In genomic region chr7:29503616-29504015, GRCm38 (mm10) we compare ENCODE assay signal across 18 mouse cellular contexts. TPM values are rescaled to one million over a fixed set of nuclear protein-coding genes. Genes with fewer than 3 reads are reported as not detected.
DNase-seq lines count a peak whose midpoint lies in the region; ATAC-seq and TF ChIP-seq lines count a peak whose summit lies in the region.
"Had no signal": no experiment of that assay in that cellular context is flagged by ENCODE, and none has a peak within 500 bp of the region (broad histone marks: within the 10 kb centered on the region; RNA-seq: fewer than 3 reads in every experiment).

No protein-coding gene starts in this region.

- no peak overlapping the region for H3K4me3 ChIP-seq in lung, postnatal 0 days (ENCODE audit: low read depth, low read length)
- no peak overlapping the region for H3K4me3 ChIP-seq in kidney, adult 2 months (ENCODE audit: insufficient read depth, low read depth, low read length)
- H3K4me3 ChIP-seq in stomach, embryonic 15.5 days (replicated peaks), result no peak overlapping the region
- H3K4me3 ChIP-seq in hindbrain, embryonic 10.5 days, result no peak overlapping the region
- H3K4me3 ChIP-seq: heart, adult 2 months; hindbrain, embryonic 12.5 days; left cerebral cortex, adult 2 months; myocyte had no signal

- no peak for ATAC-seq in lung, postnatal 0 days
- no peak for ATAC-seq in stomach, embryonic 15.5 days (ENCODE audit: insufficient read depth, low FRiP score, low read depth)
- ATAC-seq: CD4-positive, CD25-positive, alpha-beta regulatory T cell, adult 4 months; forebrain, embryonic 14.5 days had no signal

- TF ChIP-seq CTCF in lung, postnatal 0 days (IDR thresholded peaks at IDR 0.05), result no peak
- no peak for TF ChIP-seq CTCF in kidney, adult 2 months (conservative IDR thresholded peaks at IDR 0.05; ENCODE audit: insufficient read depth, insufficient read length, low read depth, low read length)

- no peaks in the 10 kb centered on the region for H3K27me3 ChIP-seq in lung, postnatal 0 days (replicated peaks; ENCODE audit: insufficient read depth, low read length)
- no peaks in the 10 kb centered on the region for H3K27me3 ChIP-seq in kidney, adult 2 months (replicated peaks; ENCODE audit: control insufficient read depth, insufficient read depth, low read length)
- H3K27me3 ChIP-seq in stomach, embryonic 15.5 days (replicated peaks), result no peaks in the 10 kb centered on the region
- H3K27me3 ChIP-seq in hindbrain, embryonic 10.5 days (ENCODE audit: insufficient read depth, poor library complexity, severe bottlenecking), result no peaks in the 10 kb centered on the region
- H3K27me3 ChIP-seq: hindbrain, embryonic 12.5 days had no signal

- H3K9me3 ChIP-seq in lung, postnatal 0 days (ENCODE audit: low read length), result no peaks in the 10 kb centered on the region
- H3K9me3 ChIP-seq in stomach, embryonic 15.5 days, result no peaks in the 10 kb centered on the region
- no peaks in the 10 kb centered on the region for H3K9me3 ChIP-seq in hindbrain, embryonic 10.5 days
- H3K9me3 ChIP-seq: hindbrain, embryonic 12.5 days had no signal

- 0 out of 2 replicates have a peak overlapping the region, but pooled peaks have one; percentile 33 for H3K4me2 ChIP-seq in lung, postnatal 0 days (replicated peaks; ENCODE audit: low read depth, low read length)
- peak overlapping the region; percentile 48; the same call in 1 of the 2 replicates for H3K4me2 ChIP-seq in stomach, embryonic 15.5 days
- H3K4me2 ChIP-seq: hindbrain, embryonic 12.5 days; midbrain, embryonic 11.5 days had no signal

- no peak for DNase-seq in lung, postnatal 0 days (ENCODE audit: low spot score)
- no peak for DNase-seq in lung, postnatal 10 days
- DNase-seq in kidney, adult 2 months, result peak; percentile 62
- peak; percentile 52 for DNase-seq in kidney, postnatal 14 days
- no peak for DNase-seq in embryo, embryonic 10.5 days (ENCODE audit: low spot score)
- DNase-seq in ovary, postnatal 14 days (ENCODE audit: low spot score), result no peak
- DNase-seq in hindbrain, embryonic 10.5 days (ENCODE audit: low spot score), result no peak
- DNase-seq: adrenal gland, postnatal 14 days; cerebellum, adult 9-10 months; embryo, embryonic 11 days; heart, adult 2 months had no signal

- 65% methylated on average over 6 of the region's 6 CpGs for WGBS in lung, postnatal 0 days
- 44% methylated on average over 6 of the region's 6 CpGs for WGBS in kidney, adult 2 months
- 62% methylated on average over 6 of the region's 6 CpGs for WGBS in stomach, embryonic 15.5 days
- WGBS in hindbrain, embryonic 10.5 days, result 58% methylated on average over 6 of the region's 6 CpGs

- TF ChIP-seq EP300 in lung, postnatal 0 days (IDR thresholded peaks at IDR 0.05), result no peak

- peak overlapping the region; percentile 68 for H3K27ac ChIP-seq in lung, postnatal 0 days (ENCODE audit: low read length)
- peak overlapping the region; percentile 59 for H3K27ac ChIP-seq in kidney, adult 2 months (ENCODE audit: insufficient read depth, low read depth, low read length)
- H3K27ac ChIP-seq in stomach, embryonic 15.5 days, result peak overlapping the region; percentile 92
- no peak overlapping the region for H3K27ac ChIP-seq in hindbrain, embryonic 10.5 days
- H3K27ac ChIP-seq: heart, adult 2 months; hindbrain, embryonic 12.5 days; left cerebral cortex, adult 2 months had no signal

- TF ChIP-seq POLR2A in kidney, adult 2 months (IDR thresholded peaks at IDR 0.05; ENCODE audit: low read depth, low read length), result no peak

- H3K36me3 ChIP-seq in lung, postnatal 0 days (ENCODE audit: insufficient read depth, low read length), result no peaks in the 10 kb centered on the region
- no peaks in the 10 kb centered on the region for H3K36me3 ChIP-seq in kidney, adult 2 months (ENCODE audit: control insufficient read depth, insufficient read depth, low read length)
- H3K36me3 ChIP-seq in stomach, embryonic 15.5 days, result no peaks in the 10 kb centered on the region; the same call in 1 of the 2 replicates
- 0 out of 2 replicates have a peak, but pooled peaks cover 3% of the 10 kb centered on the region for H3K36me3 ChIP-seq in hindbrain, embryonic 10.5 days
- H3K36me3 ChIP-seq: hindbrain, embryonic 12.5 days had no signal

- H3K9ac ChIP-seq in lung, postnatal 0 days (replicated peaks; ENCODE audit: low read depth), result no peak overlapping the region
- H3K9ac ChIP-seq in stomach, embryonic 15.5 days, result no peak overlapping the region
- H3K9ac ChIP-seq: hindbrain, embryonic 12.5 days had no signal

- H3K4me1 ChIP-seq in lung, postnatal 0 days (ENCODE audit: insufficient read depth, low read depth, low read length), result no peaks in the 10 kb centered on the region; the same call in 1 of the 2 replicates
- H3K4me1 ChIP-seq in kidney, adult 2 months (ENCODE audit: control insufficient read depth, insufficient read depth, low read length), result peaks cover 22% of the 10 kb centered on the region
- peaks cover 23% of the 10 kb centered on the region for H3K4me1 ChIP-seq in stomach, embryonic 15.5 days
- peaks cover 40% of the 10 kb centered on the region for H3K4me1 ChIP-seq in hindbrain, embryonic 10.5 days (replicated peaks)

RNA-seq across cellular contexts. Expression of gene Sipa1l3, which starts 14.8 kb away (rescaled TPM):
- polyA plus RNA-seq in lung, postnatal 0 days (2015; fragmentation: Nextera tagmentation; extraction: Ambion mirVana), result 17.7 and 18.5 TPM in 2 replicates
- polyA plus RNA-seq in kidney, adult 2 months (2012; rRNA removed), result 44.6 and 51.0 TPM in 2 replicates
- polyA plus RNA-seq in stomach, embryonic 15.5 days (2015; fragmentation: Nextera tagmentation; extraction: Ambion mirVana), result 22.0 and 31.3 TPM in 2 replicates
- 8.1 and 9.7 TPM in 2 replicates for polyA plus RNA-seq in hindbrain, embryonic 10.5 days (2016; fragmentation: Nextera tagmentation; extraction: Ambion mirVana)

Comparison
In these comparisons a context has a peak if more than half of its experiments do, and no peak if none do; other contexts are left out.
1. DNase-seq: peak in kidney, adult 2 months (single experiment) and kidney, postnatal 14 days (single experiment); none in lung, postnatal 0 days (single experiment), lung, postnatal 10 days (single experiment), embryo, embryonic 10.5 days (single experiment), ovary, postnatal 14 days (single experiment) and hindbrain, embryonic 10.5 days (single experiment).